Mouse (Mus musculus) intestine, postnatal 0 days (tissue): Measurements from ENCODE around the gene Boll. TPM values are rescaled to one million over a fixed set of nuclear protein-coding genes. Genes with fewer than 3 reads are reported as not detected.

Experiments used
- ATAC-seq: fragments of 200-750 bp; cut with Nextera tagmentation; 2 replicates; pipeline ENCODE4 v1.8.0; 2017; ENCODE audit warnings: mild to moderate bottlenecking, moderate TSS enrichment, moderate library complexity
- H3K27ac ChIP-seq: fragments of 300-500 bp; sonication (generic); 2 replicates; pipeline ENCODE4 v1.5.1; 2014; ENCODE audit warnings: mild to moderate bottlenecking, low read depth, low read length, moderate library complexity
- H3K27me3 ChIP-seq: fragments of 300-500 bp; sonication (generic); replicated peaks from 2 replicates; pipeline ENCODE4 v1.6.1; 2014; ENCODE audit warnings: low read length, mixed read lengths; ENCODE audit not compliant: control insufficient read depth, insufficient read depth
- H3K36me3 ChIP-seq: fragments of 300-500 bp; sonication (generic); 2 replicates; pipeline ENCODE4 v1.6.1; 2014; ENCODE audit warnings: mild to moderate bottlenecking, moderate library complexity; ENCODE audit not compliant: control insufficient read depth, insufficient read depth
- H3K4me1 ChIP-seq: fragments of 300-500 bp; sonication (generic); replicated peaks from 2 replicates; pipeline ENCODE4 v1.6.1; 2014; ENCODE audit warnings: antibody characterized with exemption, low read length, mixed read lengths; ENCODE audit not compliant: control insufficient read depth, insufficient read depth
- H3K4me2 ChIP-seq: fragments of 300-500 bp; sonication (generic); replicated peaks from 2 replicates; pipeline ENCODE4 v1.6.1; 2014; ENCODE audit warnings: low read depth, mild to moderate bottlenecking, moderate library complexity
- H3K4me3 ChIP-seq: fragments of 300-500 bp; sonication (generic); 2 replicates; pipeline ENCODE4 v1.5.1; 2014; ENCODE audit warnings: low read depth, low read length
- H3K9ac ChIP-seq: fragments of 300-500 bp; sonication (generic); 2 replicates; pipeline ENCODE4 v1.6.1; 2014; ENCODE audit warnings: mild to moderate bottlenecking, low read depth, low read length
- H3K9me3 ChIP-seq: fragments of 300-500 bp; sonication (generic); 2 replicates; pipeline ENCODE4 v1.6.1; 2016; ENCODE audit warnings: mixed run types; ENCODE audit not compliant: control insufficient read depth
- CTCF ChIP-seq: sonication (generic); IDR thresholded peaks from 2 replicates; pipeline ENCODE4 v1.5.1; 2016; ENCODE audit warnings: low read depth, mild to moderate bottlenecking, control low read depth, antibody characterized with exemption, moderate library complexity
- WGBS: fragments of 180-500 bp; shearing (Covaris S2); extraction: QIAGEN DNeasy Blood & Tissue Kit; methylation state at CpG from one replicate; pipeline ENCODE4 v1.1.7; 2014; 5-methylcytosine and 5-hydroxymethylcytosine counted together
- polyA plus RNA-seq: library from polyadenylated mRNA; unstranded; fragments of >200 nt; fragmentation: Nextera tagmentation; extraction: Ambion mirVana; gene quantifications from 2 replicates; pipeline ENCODE4 v1.2.1, GENCODE M21; 2015

The Boll gene
- polyA plus RNA-seq, 1 experiment from 2014 or later: 0.10 TPM

- Histone ChIP-seq H3K36me3 (no peaks in the 10 kb centered on the region), H3K4me1 (no peaks in the 10 kb centered on the region), H3K27me3 (no peaks in the 10 kb centered on the region), H3K9me3 (no peaks in the 10 kb centered on the region), H3K27ac (no peak overlapping the region), H3K4me3 (no peak overlapping the region), H3K9ac (no peak overlapping the region), H3K4me2 (no peak overlapping the region)
- no peak for ATAC-seq
- 35% methylated on average over 2 of the region's 2 CpGs for WGBS
- TF ChIP-seq CTCF: no peak
These were observed 98.9 kb downstream of the Boll start for GRCm38 (mm10) chr1:55264385-55264784.

GRCm38 (mm10) chr1:55246374-55246773 lies 116.9 kb downstream of the Boll start:
- no peak for ATAC-seq
- no peaks in the 10 kb centered on the region for H3K4me1 ChIP-seq
- H3K9ac ChIP-seq: no peak overlapping the region
- H3K27me3 ChIP-seq: no peaks in the 10 kb centered on the region
- no peak for TF ChIP-seq CTCF
- no peaks in the 10 kb centered on the region for H3K9me3 ChIP-seq
- no peaks in the 10 kb centered on the region for H3K36me3 ChIP-seq
- no peak overlapping the region for H3K27ac ChIP-seq
- no peak overlapping the region for H3K4me3 ChIP-seq
- WGBS: 82% methylated on average over 2 of the region's 2 CpGs
- no peak overlapping the region for H3K4me2 ChIP-seq

- no peak overlapping the region for H3K9ac ChIP-seq
These were observed 124.0 kb downstream of the Boll start for GRCm38 (mm10) chr1:55239237-55239636.

GRCm38 (mm10) chr1:55238496-55238895 lies 124.8 kb downstream of the Boll start:
- no peak for ATAC-seq
- no peaks in the 10 kb centered on the region for H3K36me3 ChIP-seq
- H3K4me2 ChIP-seq: peak overlapping the region; percentile 96
- no peaks in the 10 kb centered on the region; the same call in 1 of the 2 replicates for H3K4me1 ChIP-seq
- no peak overlapping the region for H3K27ac ChIP-seq
- no peaks in the 10 kb centered on the region for H3K27me3 ChIP-seq
- WGBS: 25% methylated on average over 13 of the region's 13 CpGs
- no peaks in the 10 kb centered on the region for H3K9me3 ChIP-seq
- no peak for TF ChIP-seq CTCF
- H3K4me3 ChIP-seq: peak overlapping the region; percentile 81
- peak overlapping the region; percentile 58; the same call in 1 of the 2 replicates for H3K9ac ChIP-seq

More at GRCm38 (mm10) chr1:55239237-55239636, 124.0 kb downstream of the Boll start:
- Histone ChIP-seq H3K36me3 (no peaks in the 10 kb centered on the region), H3K4me1 (no peaks in the 10 kb centered on the region; the same call in 1 of the 2 replicates), H3K4me3 (peak overlapping the region; percentile 81; the same call in 1 of the 2 replicates), H3K27ac (no peak overlapping the region), H3K4me2 (peak overlapping the region; percentile 96), H3K9me3 (no peaks in the 10 kb centered on the region), H3K27me3 (no peaks in the 10 kb centered on the region)
- no peak for ATAC-seq
- TF ChIP-seq CTCF: peak; percentile 86
- WGBS: 4% methylated on average over 1 of the region's 1 CpGs

GRCm38 (mm10) chr1:55237643-55238161 lies 125.6 kb downstream of the Boll start:
- H3K36me3 ChIP-seq: no peaks in the 10 kb centered on the region
- no peaks in the 10 kb centered on the region for H3K27me3 ChIP-seq
- H3K9me3 ChIP-seq: no peaks in the 10 kb centered on the region
- under 1% methylated on average over 23 of the region's 23 CpGs for WGBS
- H3K4me3 ChIP-seq: peak overlapping the region; percentile 81
- ATAC-seq: no peak
- no peak for TF ChIP-seq CTCF
- peak overlapping the region; percentile 96 for H3K4me2 ChIP-seq
- H3K4me1 ChIP-seq: no peaks in the 10 kb centered on the region; the same call in 1 of the 2 replicates
- peak overlapping the region; percentile 76; the same call in 1 of the 2 replicates for H3K27ac ChIP-seq
- H3K9ac ChIP-seq: peak overlapping the region; percentile 58

- H3K36me3 ChIP-seq: no peaks in the 10 kb centered on the region
- WGBS: under 1% methylated on average over 82 of the region's 82 CpGs
- H3K27ac ChIP-seq: peak within 1 kb of the TSS; percentile 76; the same call in 1 of the 2 replicates
- H3K4me2 ChIP-seq: peak within 1 kb of the TSS; percentile 96
- H3K9ac ChIP-seq: peak within 1 kb of the TSS; percentile 58
- ATAC-seq: peak; percentile 99
- no peaks in the 10 kb centered on the region; the same call in 1 of the 2 replicates for H3K4me1 ChIP-seq
- H3K4me3 ChIP-seq: peak within 1 kb of the TSS; percentile 81
- peak; percentile 56 for TF ChIP-seq CTCF
- H3K9me3 ChIP-seq: no peaks in the 10 kb centered on the region
- H3K27me3 ChIP-seq: no peaks in the 10 kb centered on the region
These were observed 126.2 kb downstream of the Boll start, which contains the start of gene Mars2 for GRCm38 (mm10) chr1:55236890-55237642. TSS of gene Mars2 (plus strand) at chr1:55237177.
